Mouse (Mus musculus) forebrain, embryonic 16.5 days (tissue): ENCODE measurements around the gene Cep152. TPM values are rescaled to one million over a fixed set of nuclear protein-coding genes. Genes with fewer than 3 reads are reported as not detected.
A peak's percentile ranks its signal among the peaks of the same experiment; 100 is the strongest.

Experiments used
- ATAC-seq: fragments of 200-750 bp; cut with Nextera tagmentation; 2 replicates; pipeline ENCODE4 v1.8.0; 2017; ENCODE audit warnings: mild to moderate bottlenecking, moderate library complexity
- H3K27ac ChIP-seq: fragments of 300-500 bp; sonication (generic); 2 replicates; pipeline ENCODE4 v1.5.1; 2014; ENCODE audit warnings: low read length, control low read depth
- H3K27me3 ChIP-seq: fragments of 300-500 bp; sonication (generic); replicated peaks from 2 replicates; pipeline ENCODE4 v1.6.1; 2014; ENCODE audit warnings: low read length; ENCODE audit not compliant: control insufficient read depth, insufficient read depth
- H3K36me3 ChIP-seq: fragments of 300-500 bp; sonication (generic); 2 replicates; pipeline ENCODE4 v1.6.1; 2014; ENCODE audit not compliant: control insufficient read depth, insufficient read depth
- H3K4me1 ChIP-seq: fragments of 300-500 bp; sonication (generic); replicated peaks from 2 replicates; pipeline ENCODE4 v1.6.1; 2014; ENCODE audit warnings: low read length; ENCODE audit not compliant: control insufficient read depth, insufficient read depth
- H3K4me2 ChIP-seq: fragments of 300-500 bp; sonication (generic); 2 replicates; pipeline ENCODE4 v1.6.1; 2014; ENCODE audit warnings: mild to moderate bottlenecking, low read length, control low read depth
- H3K4me3 ChIP-seq: fragments of 300-500 bp; sonication (generic); replicated peaks from 2 replicates; pipeline ENCODE4 v1.5.1; 2014; ENCODE audit warnings: mild to moderate bottlenecking, low read length, control low read depth
- H3K9ac ChIP-seq: fragments of 300-500 bp; sonication (generic); replicated peaks from 2 replicates; pipeline ENCODE4 v1.6.1; 2014; ENCODE audit warnings: low read depth, low read length, control low read depth
- H3K9me3 ChIP-seq: fragments of 300-500 bp; sonication (generic); 2 replicates; pipeline ENCODE4 v1.6.1; 2016; ENCODE audit warnings: low read length; ENCODE audit not compliant: control insufficient read depth
- WGBS: fragments of 180-500 bp; shearing (Covaris S2); extraction: QIAGEN DNeasy Blood & Tissue Kit; methylation state at CpG from one replicate; pipeline ENCODE4 v1.1.7; 2014; 5-methylcytosine and 5-hydroxymethylcytosine counted together
- polyA plus RNA-seq: library from polyadenylated mRNA; unstranded; fragments of >200 nt; fragmentation: Nextera tagmentation; extraction: Ambion mirVana; gene quantifications from 2 replicates; pipeline ENCODE4 v1.2.1, GENCODE M21; 2015

Gene Cep152
- 4.8 and 5.1 TPM in 2 replicates for polyA plus RNA-seq

DNA sequence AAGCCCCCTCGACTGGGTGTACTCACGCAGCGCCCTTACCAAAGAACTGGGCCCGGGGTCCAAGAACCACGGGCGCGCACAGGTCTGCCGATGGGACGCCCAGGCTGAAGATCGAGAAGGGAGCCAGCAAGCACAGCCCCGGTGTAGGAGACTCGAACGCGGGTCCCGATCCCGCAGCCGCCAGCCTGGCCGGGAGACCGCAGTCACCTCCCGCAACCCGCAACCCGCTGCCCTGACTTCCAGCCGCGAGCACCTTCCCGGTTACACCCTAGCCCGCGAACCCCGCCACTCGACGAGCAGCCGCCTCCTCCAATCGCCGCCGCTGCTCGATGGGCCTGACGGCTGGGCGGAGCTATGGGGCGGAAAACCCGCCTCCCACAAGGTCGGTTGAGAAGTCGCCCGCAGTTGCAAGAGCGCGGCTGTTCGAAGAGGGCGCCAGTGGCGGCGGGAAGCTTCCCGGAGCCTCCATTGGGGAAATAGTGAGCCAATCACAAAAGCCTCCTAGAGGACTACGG, at the start of gene Cep152:
Cep152 (minus strand) TSS at position 277 of the 515 bp plus-strand sequence.
- Histone ChIP-seq H3K4me1 (peaks cover 17% of the 10 kb centered on the region), H3K9me3 (no peaks in the 10 kb centered on the region), H3K36me3 (no peaks in the 10 kb centered on the region), H3K4me3 (peak within 1 kb of the TSS; percentile 81), H3K4me2 (peak within 1 kb of the TSS; percentile 72), H3K9ac (peak within 1 kb of the TSS; percentile 74), H3K27me3 (no peaks in the 10 kb centered on the region), H3K27ac (no peak within 1 kb of the TSS)
- 0% methylated on average over 45 of the region's 50 CpGs for WGBS
- ATAC-seq: peak; percentile 100

DNA sequence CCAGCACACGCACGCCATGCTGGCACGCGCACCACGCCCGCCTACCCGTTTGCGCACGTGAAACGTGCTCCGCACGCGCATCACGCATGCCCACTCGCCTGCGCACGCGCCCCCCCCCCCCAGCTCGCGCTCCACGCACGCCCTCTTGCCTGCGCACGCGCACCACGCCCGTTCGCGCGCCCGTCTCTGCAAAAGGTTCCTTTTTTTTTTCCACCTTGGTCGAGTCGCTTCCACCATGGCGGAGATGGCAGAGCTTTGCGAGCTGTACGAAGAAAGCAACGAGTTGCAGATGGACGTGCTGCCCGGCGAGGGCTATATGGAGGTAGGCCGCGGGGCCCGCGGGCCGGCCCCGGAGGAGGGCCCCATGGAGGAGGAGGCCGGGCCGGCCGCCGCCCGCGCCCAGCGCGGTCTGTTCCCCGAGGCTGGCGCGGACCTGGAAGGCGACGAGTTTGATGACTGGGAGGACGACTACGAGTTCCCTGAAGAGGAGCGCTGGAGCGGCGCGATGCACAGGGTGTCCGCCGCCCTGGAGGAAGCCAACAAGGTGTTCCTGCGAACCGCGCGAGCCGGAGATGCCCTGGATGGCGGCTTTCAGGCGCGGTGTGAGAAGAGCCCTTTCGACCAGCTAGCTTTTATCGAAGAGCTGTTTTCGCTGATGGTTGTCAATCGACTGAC, 48.2 kb upstream of the Cep152 start, which contains the start of gene Eid1:
Eid1 (plus strand) TSS at position 139 of the 675 bp plus-strand sequence.
- WGBS: 0% methylated on average over 64 of the region's 79 CpGs
- H3K27me3 ChIP-seq: no peaks in the 10 kb centered on the region
- H3K9me3 ChIP-seq: no peaks in the 10 kb centered on the region
- H3K4me2 ChIP-seq: peak within 1 kb of the TSS; percentile 74
- peaks cover 12% of the 10 kb centered on the region for H3K4me1 ChIP-seq
- H3K9ac ChIP-seq: peak within 1 kb of the TSS; percentile 96
- ATAC-seq: peak; percentile 95
- peak within 1 kb of the TSS; percentile 98 for H3K27ac ChIP-seq
- no peaks in the 10 kb centered on the region for H3K36me3 ChIP-seq
- peak within 1 kb of the TSS; percentile 92 for H3K4me3 ChIP-seq

DNA sequence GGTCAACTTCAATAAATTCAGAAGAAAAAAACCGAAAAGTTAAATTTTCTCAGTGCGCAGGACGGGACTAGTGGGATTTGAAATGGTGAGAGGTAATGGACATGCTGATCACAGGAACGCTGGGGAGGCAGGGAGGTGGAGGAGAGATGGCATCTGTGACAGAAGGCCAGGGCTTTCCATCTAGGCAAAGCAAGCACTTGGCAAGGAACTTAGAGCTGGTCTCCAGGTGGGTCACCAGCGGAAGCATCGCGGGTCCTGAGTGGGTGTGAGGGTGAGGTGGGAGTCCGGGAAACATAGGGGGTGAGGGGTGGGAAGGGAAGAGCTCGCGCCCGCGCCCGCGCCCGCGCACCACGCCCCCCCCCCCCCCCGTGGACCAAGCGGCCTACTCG, 47.6 kb upstream of the Cep152 start:
- H3K4me2 ChIP-seq: peak overlapping the region; percentile 74
- peak overlapping the region; percentile 96 for H3K9ac ChIP-seq
- H3K27me3 ChIP-seq: no peaks in the 10 kb centered on the region
- peaks cover 12% of the 10 kb centered on the region for H3K4me1 ChIP-seq
- no peak for ATAC-seq
- no peaks in the 10 kb centered on the region for H3K9me3 ChIP-seq
- 18% methylated on average over 15 of the region's 20 CpGs for WGBS
- peak overlapping the region; percentile 92 for H3K4me3 ChIP-seq
- H3K36me3 ChIP-seq: no peaks in the 10 kb centered on the region
- H3K27ac ChIP-seq: peak overlapping the region; percentile 80

DNA sequence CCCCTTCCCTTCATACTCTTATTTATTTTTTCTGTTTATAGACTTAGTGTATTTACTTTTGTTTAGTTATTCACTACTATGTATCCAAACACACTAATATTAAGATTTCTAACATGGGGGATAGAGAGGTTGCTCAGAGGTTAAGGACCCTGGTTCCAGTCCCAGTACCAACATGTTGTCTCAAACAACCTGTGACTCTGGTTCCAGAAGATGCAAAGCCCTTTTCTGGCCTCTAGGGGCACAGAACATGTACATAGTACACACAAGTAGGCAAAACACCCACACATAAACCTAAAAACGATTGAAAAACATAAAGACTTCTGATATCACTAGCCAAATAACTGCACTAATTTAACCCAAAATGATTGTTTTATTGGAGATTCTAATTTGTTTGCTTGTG, 45.9 kb upstream of the Cep152 start:
- H3K4me1 ChIP-seq: peaks cover 12% of the 10 kb centered on the region
- no peaks in the 10 kb centered on the region for H3K9me3 ChIP-seq
- H3K36me3 ChIP-seq: no peaks in the 10 kb centered on the region
- no peaks in the 10 kb centered on the region for H3K27me3 ChIP-seq
- H3K4me3 ChIP-seq: no peak overlapping the region
- ATAC-seq: no peak
- no peak overlapping the region for H3K4me2 ChIP-seq
- H3K27ac ChIP-seq: no peak overlapping the region
- H3K9ac ChIP-seq: no peak overlapping the region
- WGBS: 29% methylated on average over 1 of the region's 1 CpGs

DNA sequence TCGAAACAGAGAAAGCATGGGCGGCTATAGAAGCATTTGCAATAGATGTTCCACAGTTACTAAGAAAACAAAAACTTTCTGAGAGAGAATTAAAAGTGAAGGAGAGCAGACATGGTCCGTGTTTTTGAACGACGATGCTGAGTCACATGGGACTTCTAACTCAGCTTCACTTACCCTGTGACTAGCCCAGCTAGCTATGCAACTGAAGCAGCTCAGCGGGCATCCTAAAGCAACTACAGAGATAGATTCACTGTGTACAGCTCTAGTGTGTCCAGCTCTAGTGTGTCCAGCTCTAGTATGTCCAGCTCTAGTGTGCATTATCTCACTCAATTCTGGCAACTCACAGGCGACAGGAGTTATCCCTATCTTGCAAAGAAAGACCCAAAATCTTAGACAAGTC, 42.8 kb upstream of the Cep152 start:
- Histone ChIP-seq H3K9me3 (no peaks in the 10 kb centered on the region), H3K4me3 (no peak overlapping the region), H3K27ac (no peak overlapping the region), H3K27me3 (no peaks in the 10 kb centered on the region), H3K36me3 (no peaks in the 10 kb centered on the region), H3K4me1 (no peaks in the 10 kb centered on the region), H3K4me2 (no peak overlapping the region), H3K9ac (no peak overlapping the region)
- WGBS: 92% methylated on average over 7 of the region's 7 CpGs
- no peak for ATAC-seq

DNA sequence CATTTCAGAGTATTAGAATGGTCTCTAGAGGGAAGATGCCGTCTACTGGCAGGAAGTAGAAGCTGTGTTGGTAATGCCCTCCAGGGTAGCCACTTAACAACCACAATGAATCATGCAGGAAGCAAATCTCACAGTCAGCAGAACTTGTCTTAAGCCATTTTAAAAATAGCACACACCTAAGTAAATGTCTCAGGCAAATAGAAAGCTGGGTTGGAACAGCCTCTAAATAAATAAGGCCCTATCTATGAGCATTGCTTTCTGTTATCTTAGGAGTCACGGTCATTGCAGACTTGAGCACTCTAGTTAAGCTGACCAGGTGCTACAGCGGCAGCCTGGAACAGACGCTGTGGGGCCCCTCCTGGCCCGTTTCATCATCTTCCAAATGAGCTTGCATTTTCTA, 42.3 kb upstream of the Cep152 start:
- H3K36me3 ChIP-seq: no peaks in the 10 kb centered on the region
- H3K27ac ChIP-seq: no peak overlapping the region
- no peaks in the 10 kb centered on the region for H3K27me3 ChIP-seq
- H3K4me1 ChIP-seq: no peaks in the 10 kb centered on the region
- ATAC-seq: no peak
- H3K4me3 ChIP-seq: no peak overlapping the region
- no peak overlapping the region for H3K9ac ChIP-seq
- WGBS: 81% methylated on average over 5 of the region's 5 CpGs
- H3K4me2 ChIP-seq: no peak overlapping the region
- H3K9me3 ChIP-seq: no peaks in the 10 kb centered on the region

DNA sequence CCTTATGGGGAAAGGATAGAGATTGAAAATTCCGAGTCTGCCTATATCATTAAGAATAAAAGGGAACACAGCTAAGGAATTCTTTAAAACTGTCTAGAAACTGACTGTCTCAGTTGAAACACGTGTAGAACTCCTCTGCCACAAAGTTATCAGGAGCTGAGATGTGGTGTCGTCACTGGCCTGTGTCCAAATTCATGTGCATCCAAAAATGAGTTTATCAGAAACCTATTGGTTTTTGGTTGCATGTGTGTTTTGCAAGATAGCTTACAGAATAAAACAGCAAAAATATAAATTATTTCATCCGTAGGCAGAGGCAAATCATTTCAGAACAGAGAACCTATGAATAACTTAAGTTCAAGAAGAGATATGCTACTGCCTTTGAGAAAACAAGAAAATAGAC, 41.8 kb upstream of the Cep152 start:
- Histone ChIP-seq H3K4me3 (no peak overlapping the region), H3K9me3 (no peaks in the 10 kb centered on the region), H3K27me3 (no peaks in the 10 kb centered on the region), H3K9ac (no peak overlapping the region), H3K36me3 (no peaks in the 10 kb centered on the region), H3K4me1 (no peaks in the 10 kb centered on the region), H3K4me2 (no peak overlapping the region), H3K27ac (no peak overlapping the region)
- 82% methylated on average over 4 of the region's 4 CpGs for WGBS
- no peak for ATAC-seq

DNA sequence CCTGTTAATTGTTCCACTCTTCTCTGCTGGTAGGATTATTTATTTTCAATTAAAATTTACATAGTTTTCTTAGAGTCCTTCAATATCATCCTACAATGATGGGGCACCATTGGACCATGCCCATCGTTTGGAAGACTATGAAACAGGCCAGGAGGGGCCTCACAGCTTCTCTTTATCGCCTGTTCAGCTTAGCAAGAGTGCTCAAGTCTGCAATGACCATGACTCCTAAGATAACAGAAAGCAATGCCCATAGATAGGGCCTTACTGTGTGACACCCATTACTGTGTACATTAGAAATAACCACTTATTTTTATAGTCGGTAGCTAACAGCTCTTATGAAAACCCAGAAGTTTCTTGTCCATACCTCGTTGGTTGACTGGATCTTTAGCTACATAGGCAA, 41.0 kb upstream of the Cep152 start:
- Histone ChIP-seq H3K9ac (no peak overlapping the region), H3K4me1 (no peaks in the 10 kb centered on the region), H3K36me3 (no peaks in the 10 kb centered on the region), H3K27ac (no peak overlapping the region), H3K27me3 (no peaks in the 10 kb centered on the region), H3K9me3 (no peaks in the 10 kb centered on the region), H3K4me3 (no peak overlapping the region), H3K4me2 (no peak overlapping the region)
- WGBS: 94% methylated on average over 4 of the region's 4 CpGs
- no peak for ATAC-seq

DNA sequence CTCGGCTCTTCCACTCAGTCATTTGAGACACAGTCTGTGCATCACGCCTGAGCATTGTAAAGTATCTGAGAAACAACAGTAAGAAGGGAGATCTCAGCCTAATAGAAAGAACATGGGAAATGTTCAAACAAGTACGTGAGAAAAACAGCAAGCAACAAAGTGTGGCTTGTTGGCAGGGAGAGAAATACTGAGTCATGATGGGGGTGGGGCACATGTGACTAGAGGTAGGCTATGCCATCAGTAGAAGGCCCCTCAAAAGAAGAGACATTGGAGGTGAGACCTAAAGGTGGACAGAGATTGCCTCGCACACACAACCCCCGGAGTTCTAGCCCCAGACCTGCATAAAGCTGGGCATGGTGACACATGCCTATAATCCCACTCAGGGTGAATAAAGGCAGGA, 40.3 kb upstream of the Cep152 start:
- WGBS: 84% methylated on average over 5 of the region's 5 CpGs
- Histone ChIP-seq H3K36me3 (no peaks in the 10 kb centered on the region), H3K4me1 (no peaks in the 10 kb centered on the region), H3K4me2 (no peak overlapping the region), H3K27ac (no peak overlapping the region), H3K9ac (no peak overlapping the region), H3K9me3 (no peaks in the 10 kb centered on the region), H3K27me3 (no peaks in the 10 kb centered on the region), H3K4me3 (no peak overlapping the region)
- no peak for ATAC-seq
